Mouse (Mus musculus) midbrain, embryonic 11.5 days (tissue): ENCODE measurements around the gene Abcc4. TPM values are rescaled to one million over a fixed set of nuclear protein-coding genes. Genes with fewer than 3 reads are reported as not detected.

Experiments
- ATAC-seq: fragments of 200-750 bp; cut with Nextera tagmentation; 2 replicates; pipeline ENCODE4 v1.8.0; 2017; ENCODE audit warnings: moderate TSS enrichment, moderate library complexity; ENCODE audit not compliant: low FRiP score
- DNase-seq: peaks from one replicate; pipeline ENCODE4 v3.0.0; 2015; ENCODE audit warnings: low spot score; ENCODE audit errors: missing footprints
- H3K27ac ChIP-seq: fragments of 300-500 bp; sonication (generic); 2 replicates; pipeline ENCODE4 v1.5.1; 2014; ENCODE audit warnings: low read depth, low read length
- H3K27me3 ChIP-seq: fragments of 300-500 bp; sonication (generic); 2 replicates; pipeline ENCODE4 v1.6.1; 2014; ENCODE audit warnings: mild to moderate bottlenecking, low read length, moderate library complexity, mixed read lengths; ENCODE audit not compliant: control insufficient read depth, insufficient read depth
- H3K36me3 ChIP-seq: fragments of 300-500 bp; sonication (generic); 2 replicates; pipeline ENCODE4 v1.6.1; 2014; ENCODE audit warnings: mild to moderate bottlenecking, low read length, moderate library complexity, mixed read lengths; ENCODE audit not compliant: control insufficient read depth, insufficient read depth
- H3K4me1 ChIP-seq: fragments of 300-500 bp; sonication (generic); 2 replicates; pipeline ENCODE4 v1.6.1; 2014; ENCODE audit warnings: low read length; ENCODE audit not compliant: control insufficient read depth, insufficient read depth
- H3K4me2 ChIP-seq: fragments of 300-500 bp; sonication (generic); 2 replicates; pipeline ENCODE4 v1.6.1; 2014; ENCODE audit warnings: mild to moderate bottlenecking, moderate library complexity
- H3K4me3 ChIP-seq: fragments of 300-500 bp; sonication (generic); 2 replicates; pipeline ENCODE4 v1.5.1; 2014; ENCODE audit warnings: low read depth, low read length
- H3K9ac ChIP-seq: fragments of 300-500 bp; sonication (generic); 2 replicates; pipeline ENCODE4 v1.6.1; 2014; ENCODE audit warnings: low read length
- H3K9me3 ChIP-seq: fragments of 300-500 bp; sonication (generic); 2 replicates; pipeline ENCODE4 v1.6.1; 2016; ENCODE audit warnings: low read length; ENCODE audit not compliant: control insufficient read depth
- WGBS: fragments of 180-500 bp; shearing (Covaris S2); extraction: QIAGEN DNeasy Blood & Tissue Kit; methylation state at CpG from one replicate; pipeline ENCODE4 v1.1.7; 2014; 5-methylcytosine and 5-hydroxymethylcytosine counted together
- polyA plus RNA-seq: library from polyadenylated mRNA; unstranded; fragments of >200 nt; fragmentation: Nextera tagmentation; extraction: Ambion mirVana; gene quantifications from 2 replicates; pipeline ENCODE4 v1.2.1, GENCODE M21; 2014

Gene Abcc4
- polyA plus RNA-seq, 1 experiment from 2014 or later: 4.2 TPM

DNA sequence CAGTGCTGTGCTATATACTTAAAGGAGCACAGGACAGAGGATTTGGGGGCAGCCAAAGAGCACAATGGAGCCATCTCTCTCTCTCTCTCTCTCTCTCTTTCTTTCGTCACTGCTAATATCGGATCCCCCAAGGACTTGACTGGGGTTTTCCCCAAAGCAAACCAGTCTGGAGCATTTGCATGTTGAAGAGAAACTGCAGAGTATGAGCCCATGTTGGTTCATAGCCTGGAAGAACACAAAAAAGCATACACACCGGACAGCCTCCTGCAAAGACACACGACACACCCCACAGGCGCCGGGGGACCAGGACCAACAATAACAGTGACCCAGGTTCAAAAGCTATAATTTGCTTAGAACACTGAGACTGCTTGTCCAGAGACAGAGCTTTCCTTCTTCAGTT lies 14.1 kb downstream of the Abcc4 start:
- WGBS: 82% methylated on average over 6 of the region's 6 CpGs
- ATAC-seq (no peak), DNase-seq (no peak)
- H3K4me3 ChIP-seq: no peak overlapping the region
- no peaks in the 10 kb centered on the region for H3K27me3 ChIP-seq
- no peak overlapping the region for H3K4me2 ChIP-seq
- no peaks in the 10 kb centered on the region for H3K9me3 ChIP-seq
- H3K27ac ChIP-seq: no peak overlapping the region
- H3K36me3 ChIP-seq: no peaks in the 10 kb centered on the region
- no peak overlapping the region for H3K9ac ChIP-seq
- no peaks in the 10 kb centered on the region for H3K4me1 ChIP-seq

DNA sequence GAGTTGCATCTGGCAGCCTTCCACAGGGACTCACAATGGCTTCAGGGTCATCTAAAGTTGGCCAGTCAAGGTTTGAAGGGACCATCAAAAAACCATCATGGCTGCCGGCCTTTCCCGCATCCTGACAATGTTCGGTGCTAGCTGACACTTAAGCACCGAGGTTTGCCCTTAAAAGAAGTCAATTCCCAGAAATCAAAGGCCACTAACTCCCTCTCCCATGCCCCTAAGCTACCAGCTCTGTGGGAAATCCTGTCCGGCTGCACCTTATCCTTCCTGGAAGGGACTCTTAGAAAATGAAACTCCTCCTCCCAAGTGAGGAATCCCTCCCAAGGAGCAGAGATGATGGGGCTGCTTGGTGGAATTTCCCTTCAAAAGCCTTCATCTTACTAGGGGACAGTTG lies 14.6 kb downstream of the Abcc4 start:
- H3K4me2 ChIP-seq: no peak overlapping the region
- H3K9me3 ChIP-seq: no peaks in the 10 kb centered on the region
- no peaks in the 10 kb centered on the region for H3K27me3 ChIP-seq
- no peaks in the 10 kb centered on the region for H3K4me1 ChIP-seq
- no peak overlapping the region for H3K27ac ChIP-seq
- no peak overlapping the region for H3K4me3 ChIP-seq
- 85% methylated on average over 5 of the region's 5 CpGs for WGBS
- H3K36me3 ChIP-seq: no peaks in the 10 kb centered on the region
- H3K9ac ChIP-seq: no peak overlapping the region
- ATAC-seq (no peak), DNase-seq (no peak)

GRCm38 (mm10) chr14:118690921-118691320 lies 15.1 kb downstream of the Abcc4 start:
- H3K9me3 ChIP-seq: no peaks in the 10 kb centered on the region
- ATAC-seq (no peak), DNase-seq (no peak)
- no peaks in the 10 kb centered on the region for H3K4me1 ChIP-seq
- H3K4me3 ChIP-seq: no peak overlapping the region
- no peak overlapping the region for H3K4me2 ChIP-seq
- H3K36me3 ChIP-seq: no peaks in the 10 kb centered on the region
- WGBS: 72% methylated on average over 8 of the region's 8 CpGs
- H3K9ac ChIP-seq: no peak overlapping the region
- H3K27ac ChIP-seq: no peak overlapping the region
- H3K27me3 ChIP-seq: no peaks in the 10 kb centered on the region

DNA sequence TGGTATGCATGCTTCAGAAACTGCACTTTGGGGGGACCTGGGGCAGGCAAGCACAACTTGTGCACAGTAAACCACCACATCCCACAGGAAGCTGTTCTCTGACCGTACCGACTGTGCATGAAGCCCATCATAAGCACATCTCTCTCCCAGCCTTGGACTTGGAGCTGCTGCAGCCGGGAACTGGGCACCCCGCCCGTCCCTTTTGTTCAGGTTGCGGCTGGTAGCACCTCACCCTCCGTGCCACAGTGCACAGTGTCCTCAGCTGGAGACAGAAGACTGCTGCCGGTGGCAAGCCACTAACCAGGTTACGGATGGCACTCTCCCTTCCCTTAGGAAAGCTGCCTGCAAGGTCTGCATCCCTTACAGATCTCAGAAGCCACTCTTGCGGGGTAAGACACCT lies 15.7 kb downstream of the Abcc4 start:
- no peak for ATAC-seq
- no peaks in the 10 kb centered on the region for H3K4me1 ChIP-seq
- no peaks in the 10 kb centered on the region for H3K36me3 ChIP-seq
- DNase-seq: no peak
- H3K4me3 ChIP-seq: no peak overlapping the region
- H3K9ac ChIP-seq: no peak overlapping the region
- no peaks in the 10 kb centered on the region for H3K9me3 ChIP-seq
- WGBS: 83% methylated on average over 10 of the region's 10 CpGs
- no peak overlapping the region for H3K27ac ChIP-seq
- H3K4me2 ChIP-seq: no peak overlapping the region
- H3K27me3 ChIP-seq: no peaks in the 10 kb centered on the region

DNA sequence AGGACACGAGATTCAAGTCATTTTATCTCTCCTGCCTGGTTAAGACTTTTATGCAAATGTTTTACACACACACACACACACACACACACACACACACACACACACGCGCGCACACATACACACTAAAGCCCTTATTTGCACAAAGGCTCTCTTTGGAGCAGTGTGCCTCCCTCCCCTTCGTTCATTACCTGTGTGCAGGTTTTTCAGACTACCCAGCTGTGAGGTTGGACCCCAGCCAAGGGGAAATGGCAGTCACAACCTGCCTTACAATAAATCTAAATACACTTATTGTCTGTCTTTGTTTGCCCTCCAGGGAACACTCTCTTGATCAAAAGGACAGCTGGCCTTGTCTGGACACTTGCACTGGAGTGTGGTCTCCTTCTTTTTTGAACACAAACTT lies 17.4 kb downstream of the Abcc4 start:
- Histone ChIP-seq H3K4me1 (no peaks in the 10 kb centered on the region), H3K27me3 (no peaks in the 10 kb centered on the region), H3K9me3 (no peaks in the 10 kb centered on the region), H3K4me2 (no peak overlapping the region), H3K9ac (no peak overlapping the region), H3K36me3 (no peaks in the 10 kb centered on the region), H3K4me3 (no peak overlapping the region), H3K27ac (no peak overlapping the region)
- DNase-seq (no peak), ATAC-seq (no peak)
- WGBS: 86% methylated on average over 5 of the region's 5 CpGs

- Histone ChIP-seq H3K4me3 (no peak overlapping the region), H3K36me3 (no peaks in the 10 kb centered on the region), H3K4me1 (no peaks in the 10 kb centered on the region), H3K9me3 (no peaks in the 10 kb centered on the region), H3K4me2 (no peak overlapping the region), H3K9ac (no peak overlapping the region), H3K27ac (no peak overlapping the region), H3K27me3 (no peaks in the 10 kb centered on the region)
- ATAC-seq (no peak), DNase-seq (no peak)
- WGBS: 90% methylated on average over 5 of the region's 5 CpGs
Measured at GRCm38 (mm10) chr14:118686861-118687260, 19.2 kb downstream of the Abcc4 start.

- no peak for ATAC-seq
- Histone ChIP-seq H3K4me3 (no peak overlapping the region), H3K36me3 (no peaks in the 10 kb centered on the region), H3K9ac (no peak overlapping the region), H3K4me2 (no peak overlapping the region), H3K9me3 (no peaks in the 10 kb centered on the region), H3K27ac (no peak overlapping the region), H3K4me1 (no peaks in the 10 kb centered on the region), H3K27me3 (no peaks in the 10 kb centered on the region)
- DNase-seq: no peak
- WGBS: 96% methylated on average over 6 of the region's 6 CpGs
Measured at GRCm38 (mm10) chr14:118685572-118685971, 20.4 kb downstream of the Abcc4 start.

DNA sequence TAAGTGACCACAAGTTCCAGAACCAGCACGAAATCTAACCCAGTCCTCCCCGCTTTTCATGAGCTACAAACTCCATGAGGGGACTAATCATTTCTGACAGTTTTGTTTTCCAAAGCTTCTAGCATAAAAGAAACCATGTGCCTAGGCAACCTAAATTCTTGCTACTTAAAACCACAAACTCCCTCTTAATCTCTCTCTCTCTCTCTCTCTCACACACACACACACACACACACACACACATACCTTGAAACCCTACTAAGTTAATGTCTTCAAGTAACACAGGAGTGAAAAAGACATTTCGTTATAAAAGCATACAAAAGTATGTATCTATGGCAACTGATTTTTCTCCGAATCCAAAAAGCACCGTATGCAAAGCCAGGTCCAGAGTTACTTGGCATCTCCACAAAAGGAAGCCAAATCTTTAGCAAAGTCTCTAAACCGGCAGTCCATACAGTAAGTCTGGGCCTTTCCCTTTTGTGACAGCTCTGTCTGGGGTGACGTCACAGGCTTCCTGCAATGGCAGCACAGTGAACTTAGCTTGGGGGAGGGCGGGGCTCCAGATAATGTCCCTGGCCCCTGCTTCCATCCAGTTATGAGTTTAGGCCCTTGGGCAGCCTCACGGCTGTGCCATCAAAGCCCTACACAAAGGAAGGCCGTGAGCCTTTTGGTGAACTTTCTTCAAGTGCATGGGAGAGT lies 23.5 kb downstream of the Abcc4 start:
- Histone ChIP-seq H3K9me3 (no peaks in the 10 kb centered on the region), H3K4me2 (no peak overlapping the region), H3K4me3 (no peak overlapping the region), H3K4me1 (no peaks in the 10 kb centered on the region), H3K27me3 (no peaks in the 10 kb centered on the region), H3K9ac (no peak overlapping the region), H3K27ac (no peak overlapping the region), H3K36me3 (no peaks in the 10 kb centered on the region)
- no peak for DNase-seq
- whole genome bisulfite sequencing: 76% methylated on average over 10 of the region's 10 CpGs
- ATAC-seq: peak; percentile 24; the same call in 1 of the 2 replicates

GRCm38 (mm10) chr14:118681087-118681486 lies 24.9 kb downstream of the Abcc4 start:
- Histone ChIP-seq H3K4me3 (no peak overlapping the region), H3K27ac (no peak overlapping the region), H3K27me3 (no peaks in the 10 kb centered on the region), H3K36me3 (no peaks in the 10 kb centered on the region), H3K9ac (no peak overlapping the region), H3K4me1 (no peaks in the 10 kb centered on the region), H3K9me3 (no peaks in the 10 kb centered on the region), H3K4me2 (no peak overlapping the region)
- ATAC-seq: no peak
- no peak for DNase-seq
- 91% methylated on average over 8 of the region's 8 CpGs for WGBS
